Mouse (Mus musculus) lung, postnatal 0 days (tissue): ENCODE data around the gene Phgdh.

Source experiments
- CTCF ChIP-seq: IDR thresholded peaks from 2 replicates; pipeline ENCODE4 v1.5.1; 2016; ENCODE audit warnings: antibody characterized with exemption, mild to moderate bottlenecking
- EP300 ChIP-seq: IDR thresholded peaks from 2 replicates; pipeline ENCODE4 v1.6.1; 2016; ENCODE audit warnings: antibody characterized with exemption, mild to moderate bottlenecking, control low read depth

DNA sequence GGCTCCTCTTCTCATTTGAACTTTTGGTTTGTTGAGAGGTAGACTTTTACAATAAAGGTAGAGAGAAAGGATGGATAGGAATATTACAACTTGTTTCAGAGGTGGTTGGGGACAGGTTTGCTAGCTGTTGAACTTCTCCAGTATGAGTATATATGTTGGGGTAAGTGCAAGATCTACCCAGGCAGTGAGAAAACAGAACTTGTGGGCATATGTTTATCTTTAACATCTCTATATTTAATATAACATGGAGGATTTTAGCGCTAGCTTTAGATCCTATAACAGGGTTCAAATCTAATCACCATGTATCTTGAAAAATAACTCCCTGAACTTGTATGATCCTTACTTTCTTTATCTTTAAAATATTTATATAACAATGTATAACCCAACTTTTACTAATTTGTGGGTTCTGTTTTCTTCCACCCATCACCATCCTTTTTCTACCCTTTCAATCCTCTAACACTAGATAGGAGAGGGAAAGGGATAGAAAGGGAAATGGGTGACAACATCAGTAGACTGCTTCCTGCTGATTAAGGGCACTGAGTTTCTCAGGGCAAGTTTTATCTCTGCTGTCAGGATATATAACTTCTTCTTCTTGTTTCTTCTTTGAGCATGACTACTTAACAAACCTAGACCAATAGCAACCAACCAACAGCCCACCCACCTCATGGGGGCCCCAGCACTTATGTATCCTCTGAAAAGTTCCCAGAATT is 40.2 kb downstream of the Phgdh start:
- no peak for TF ChIP-seq CTCF
- no peak for TF ChIP-seq EP300
